Mouse (Mus musculus) intestine, postnatal 0 days (tissue): ENCODE measurements around the gene P4ha3. TPM values are rescaled to one million over a fixed set of nuclear protein-coding genes. Genes with fewer than 3 reads are reported as not detected.
A peak's percentile ranks its signal among the peaks of the same experiment; 100 is the strongest.

ENCODE experiments used
- ATAC-seq: fragments of 200-750 bp; cut with Nextera tagmentation; 2 replicates; pipeline ENCODE4 v1.8.0; 2017; ENCODE audit warnings: mild to moderate bottlenecking, moderate TSS enrichment, moderate library complexity
- H3K27ac ChIP-seq: fragments of 300-500 bp; sonication (generic); 2 replicates; pipeline ENCODE4 v1.5.1; 2014; ENCODE audit warnings: mild to moderate bottlenecking, low read depth, low read length, moderate library complexity
- H3K27me3 ChIP-seq: fragments of 300-500 bp; sonication (generic); replicated peaks from 2 replicates; pipeline ENCODE4 v1.6.1; 2014; ENCODE audit warnings: low read length, mixed read lengths; ENCODE audit not compliant: control insufficient read depth, insufficient read depth
- H3K36me3 ChIP-seq: fragments of 300-500 bp; sonication (generic); 2 replicates; pipeline ENCODE4 v1.6.1; 2014; ENCODE audit warnings: mild to moderate bottlenecking, moderate library complexity; ENCODE audit not compliant: control insufficient read depth, insufficient read depth
- H3K4me1 ChIP-seq: fragments of 300-500 bp; sonication (generic); replicated peaks from 2 replicates; pipeline ENCODE4 v1.6.1; 2014; ENCODE audit warnings: antibody characterized with exemption, low read length, mixed read lengths; ENCODE audit not compliant: control insufficient read depth, insufficient read depth
- H3K4me2 ChIP-seq: fragments of 300-500 bp; sonication (generic); replicated peaks from 2 replicates; pipeline ENCODE4 v1.6.1; 2014; ENCODE audit warnings: low read depth, mild to moderate bottlenecking, moderate library complexity
- H3K4me3 ChIP-seq: fragments of 300-500 bp; sonication (generic); 2 replicates; pipeline ENCODE4 v1.5.1; 2014; ENCODE audit warnings: low read depth, low read length
- H3K9ac ChIP-seq: fragments of 300-500 bp; sonication (generic); 2 replicates; pipeline ENCODE4 v1.6.1; 2014; ENCODE audit warnings: mild to moderate bottlenecking, low read depth, low read length
- H3K9me3 ChIP-seq: fragments of 300-500 bp; sonication (generic); 2 replicates; pipeline ENCODE4 v1.6.1; 2016; ENCODE audit warnings: mixed run types; ENCODE audit not compliant: control insufficient read depth
- CTCF ChIP-seq: sonication (generic); IDR thresholded peaks from 2 replicates; pipeline ENCODE4 v1.5.1; 2016; ENCODE audit warnings: low read depth, mild to moderate bottlenecking, control low read depth, antibody characterized with exemption, moderate library complexity
- WGBS: fragments of 180-500 bp; shearing (Covaris S2); extraction: QIAGEN DNeasy Blood & Tissue Kit; methylation state at CpG from one replicate; pipeline ENCODE4 v1.1.7; 2014; 5-methylcytosine and 5-hydroxymethylcytosine counted together
- polyA plus RNA-seq: library from polyadenylated mRNA; unstranded; fragments of >200 nt; fragmentation: Nextera tagmentation; extraction: Ambion mirVana; gene quantifications from 2 replicates; pipeline ENCODE4 v1.2.1, GENCODE M21; 2015

The P4ha3 gene
- polyA plus RNA-seq, 1 experiment from 2014 or later, result 1.6 TPM

DNA sequence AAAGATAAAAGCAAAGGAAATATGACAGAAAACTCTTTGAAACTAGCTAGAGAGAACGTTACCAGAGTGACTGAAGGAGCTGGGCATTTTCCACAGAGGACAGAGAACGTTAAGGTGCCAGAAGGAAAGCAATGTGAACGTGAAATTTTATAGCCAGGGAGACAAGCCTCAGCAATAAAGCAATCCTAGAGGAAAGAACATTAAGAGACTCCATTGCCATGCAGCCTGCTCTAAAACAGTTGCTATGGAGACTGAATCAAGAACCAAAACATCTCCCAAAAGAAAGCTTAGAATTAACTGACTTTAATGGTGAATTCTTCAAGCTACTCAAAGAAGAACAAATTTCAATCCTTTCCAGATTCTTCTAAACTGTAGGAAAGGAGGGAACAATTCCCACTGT lies 2.0 kb upstream of the P4ha3 start:
- H3K9me3 ChIP-seq, result no peaks in the 10 kb centered on the region
- no peak for ATAC-seq
- no peak overlapping the region for H3K4me3 ChIP-seq
- H3K36me3 ChIP-seq, result no peaks in the 10 kb centered on the region
- 20% methylated on average over 3 of the region's 3 CpGs for WGBS
- no peak for TF ChIP-seq CTCF
- no peak overlapping the region for H3K9ac ChIP-seq
- H3K4me1 ChIP-seq, result 0 out of 2 replicates have a peak, but pooled peaks cover 2% of the 10 kb centered on the region
- peaks cover 17% of the 10 kb centered on the region for H3K27me3 ChIP-seq
- H3K27ac ChIP-seq, result no peak overlapping the region
- no peak overlapping the region for H3K4me2 ChIP-seq

DNA sequence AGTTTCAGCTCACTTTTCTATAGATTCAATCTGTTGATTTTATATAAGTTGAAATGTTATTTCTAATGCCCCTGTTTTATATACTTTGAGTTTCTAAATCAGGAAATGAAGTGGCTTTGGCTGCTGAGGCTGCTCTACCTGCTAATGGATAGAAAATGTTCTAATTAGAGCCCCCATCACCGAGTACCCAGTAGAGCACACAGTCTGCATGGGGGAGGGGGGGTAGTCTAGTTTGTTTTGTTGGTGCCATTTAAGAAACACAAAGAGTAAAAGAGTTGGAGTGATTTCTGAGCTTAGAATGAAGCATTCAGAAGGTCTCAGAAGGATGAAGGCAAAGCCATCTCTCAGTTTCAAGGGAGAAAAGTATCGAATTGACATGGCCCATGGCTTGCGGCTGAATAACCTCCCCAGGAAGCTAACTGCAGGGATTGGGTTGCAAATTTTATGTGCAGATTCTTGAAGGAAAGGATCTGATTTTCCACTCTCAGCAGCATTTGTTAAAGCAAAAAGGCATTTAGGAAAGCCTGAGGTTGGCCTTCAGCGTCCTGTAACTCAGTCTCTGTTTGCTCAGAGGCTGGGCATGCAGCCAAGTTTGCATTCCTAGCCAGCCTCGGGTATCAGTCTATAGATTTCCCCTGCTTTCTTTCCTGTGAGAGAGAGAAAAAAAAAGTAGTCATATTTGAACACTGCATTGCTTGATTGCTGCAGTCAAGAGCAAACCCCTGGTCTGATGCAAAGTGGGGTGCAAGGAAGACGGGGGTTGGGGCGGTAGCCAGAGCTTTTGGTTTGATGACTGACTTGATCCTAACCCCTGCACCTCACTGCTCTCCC lies 2.6 kb downstream of the P4ha3 start:
- Histone ChIP-seq H3K27ac (no peak overlapping the region), H3K9ac (no peak overlapping the region), H3K27me3 (peaks cover 17% of the 10 kb centered on the region), H3K36me3 (no peaks in the 10 kb centered on the region), H3K9me3 (no peaks in the 10 kb centered on the region), H3K4me3 (peak overlapping the region; percentile 1; the same call in 1 of the 2 replicates), H3K4me2 (peak overlapping the region; percentile 45), H3K4me1 (0 out of 2 replicates have a peak, but pooled peaks cover 2% of the 10 kb centered on the region)
- 7% methylated on average over 7 of the region's 7 CpGs for WGBS
- ATAC-seq, result no peak
- no peak for TF ChIP-seq CTCF

DNA sequence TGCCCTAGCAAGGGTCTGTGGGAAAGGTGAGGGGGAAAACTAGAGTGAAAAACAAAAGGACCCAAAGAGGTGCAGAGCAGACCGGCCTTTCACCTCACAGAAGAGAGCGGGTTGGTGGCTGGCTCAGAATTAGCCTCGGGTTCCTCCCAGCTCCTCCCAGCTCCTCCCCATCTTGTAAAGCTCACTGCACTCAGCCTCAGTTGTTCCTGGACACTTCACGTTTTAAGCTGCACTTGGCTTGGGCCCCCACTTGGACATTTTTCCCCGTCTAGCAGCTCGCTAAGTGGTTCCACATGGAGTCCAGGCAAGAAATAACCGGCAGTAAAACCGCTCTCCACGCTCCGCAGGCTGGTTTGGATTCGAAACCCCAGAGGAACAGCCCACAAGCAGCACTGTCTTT lies 3.3 kb downstream of the P4ha3 start:
- no peak for ATAC-seq
- no peak for TF ChIP-seq CTCF
- no peaks in the 10 kb centered on the region for H3K9me3 ChIP-seq
- 20% methylated on average over 11 of the region's 11 CpGs for WGBS
- no peak overlapping the region for H3K27ac ChIP-seq
- H3K4me1 ChIP-seq, result 0 out of 2 replicates have a peak, but pooled peaks cover 2% of the 10 kb centered on the region
- no peaks in the 10 kb centered on the region for H3K36me3 ChIP-seq
- H3K27me3 ChIP-seq, result peaks cover 18% of the 10 kb centered on the region
- H3K4me3 ChIP-seq, result peak overlapping the region; percentile 1; the same call in 1 of the 2 replicates
- peak overlapping the region; percentile 45 for H3K4me2 ChIP-seq
- H3K9ac ChIP-seq, result no peak overlapping the region

DNA sequence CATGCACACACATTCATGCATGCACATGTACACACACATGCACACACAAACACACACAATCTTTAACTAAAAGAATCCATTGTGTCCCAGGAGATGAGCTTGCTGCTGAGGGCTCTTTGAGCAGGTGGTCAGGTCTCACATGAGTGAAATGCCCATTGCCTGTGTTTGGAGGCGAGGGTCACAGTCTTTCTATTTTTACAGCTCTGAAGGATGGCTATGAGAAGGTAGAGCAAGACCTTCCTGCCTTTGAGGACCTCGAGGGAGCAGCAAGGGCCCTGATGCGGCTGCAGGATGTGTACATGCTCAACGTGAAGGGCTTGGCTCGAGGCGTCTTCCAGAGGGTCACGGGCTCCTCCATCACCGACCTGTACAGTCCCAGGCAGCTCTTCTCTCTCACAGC lies 8.2 kb downstream of the P4ha3 start:
- TF ChIP-seq CTCF, result no peak
- H3K27me3 ChIP-seq, result peaks cover 5% of the 10 kb centered on the region
- H3K36me3 ChIP-seq, result no peaks in the 10 kb centered on the region
- H3K9me3 ChIP-seq, result no peaks in the 10 kb centered on the region
- H3K27ac ChIP-seq, result no peak overlapping the region
- no peak overlapping the region for H3K9ac ChIP-seq
- ATAC-seq, result no peak
- H3K4me1 ChIP-seq, result no peaks in the 10 kb centered on the region
- no peak overlapping the region for H3K4me3 ChIP-seq
- H3K4me2 ChIP-seq, result no peak overlapping the region
- 84% methylated on average over 8 of the region's 8 CpGs for WGBS

- WGBS, result 91% methylated on average over 2 of the region's 2 CpGs
- H3K9ac ChIP-seq, result no peak overlapping the region
- no peak overlapping the region for H3K4me2 ChIP-seq
- H3K36me3 ChIP-seq, result no peaks in the 10 kb centered on the region
- no peak for ATAC-seq
- H3K9me3 ChIP-seq, result no peaks in the 10 kb centered on the region
- peaks cover 5% of the 10 kb centered on the region for H3K27me3 ChIP-seq
- H3K27ac ChIP-seq, result no peak overlapping the region
- 0 out of 2 replicates have a peak, but pooled peaks cover 2% of the 10 kb centered on the region for H3K4me1 ChIP-seq
- no peak for TF ChIP-seq CTCF
- H3K4me3 ChIP-seq, result no peak overlapping the region
These were observed 10.4 kb downstream of the P4ha3 start for GRCm38 (mm10) chr7:100295745-100296144.

GRCm38 (mm10) chr7:100296699-100297098 lies 11.4 kb downstream of the P4ha3 start:
- no peak for TF ChIP-seq CTCF
- WGBS, result 83% methylated on average over 6 of the region's 6 CpGs

More at GRCm38 (mm10) chr7:100296699-100297098, 11.4 kb downstream of the P4ha3 start:
- Histone ChIP-seq H3K36me3 (no peaks in the 10 kb centered on the region), H3K4me2 (no peak overlapping the region), H3K4me1 (0 out of 2 replicates have a peak, but pooled peaks cover 2% of the 10 kb centered on the region), H3K27ac (no peak overlapping the region), H3K9me3 (no peaks in the 10 kb centered on the region), H3K4me3 (no peak overlapping the region), H3K27me3 (peaks cover 5% of the 10 kb centered on the region), H3K9ac (no peak overlapping the region)
- ATAC-seq, result no peak
